In the genomic region with DNA sequence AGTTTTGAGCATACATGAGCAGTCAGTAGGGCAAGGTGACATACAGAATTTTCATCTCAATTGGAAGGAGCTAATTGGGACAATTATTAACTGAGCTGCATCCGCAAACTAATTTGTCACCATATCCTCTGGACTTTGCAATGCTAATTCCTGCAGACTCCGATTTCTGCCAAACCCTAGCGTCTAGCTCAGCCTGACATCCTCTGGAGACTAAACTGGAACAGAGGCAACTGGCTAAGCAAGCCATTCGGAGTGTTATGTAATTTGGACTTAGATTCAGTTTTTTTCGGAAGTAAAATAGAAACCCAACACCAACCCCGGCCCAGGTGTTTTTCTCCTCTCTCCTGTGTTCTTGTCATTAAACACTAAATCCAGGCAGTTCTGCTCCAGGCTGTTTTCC, we compare ENCODE assay signal across 10 mouse cellular contexts.
DNase-seq lines count a peak whose midpoint lies in the region; ATAC-seq lines count a peak whose summit lies in the region.
"Had no signal": no experiment of that assay in that cellular context is flagged by ENCODE, and none has a peak within 500 bp of the region (broad histone marks: within the 10 kb centered on the region; RNA-seq: fewer than 3 reads in every experiment).

No protein-coding gene starts in this region.

- H3K36me3 ChIP-seq in embryonic facial prominence, embryonic 14.5 days (ENCODE audit: control insufficient read depth, insufficient read depth, low read length): no peaks in the 10 kb centered on the region
- H3K36me3 ChIP-seq: embryonic facial prominence, embryonic 15.5 days; heart, embryonic 13.5 days had no signal

- WGBS in embryonic facial prominence, embryonic 14.5 days: 30% methylated on average over 6 of the region's 6 CpGs

- ATAC-seq in frontal cortex, adult (ENCODE audit: low TSS enrichment): peak; percentile 76
- 0 out of 2 replicates have a peak, but pooled peaks have one; percentile 15 for ATAC-seq in embryonic facial prominence, embryonic 14.5 days (ENCODE audit: low read depth)
- ATAC-seq in megakaryocyte, adult 5-6 weeks (ENCODE audit: poor library complexity, severe bottlenecking): no peak

- no peak overlapping the region for H3K27ac ChIP-seq in embryonic facial prominence, embryonic 14.5 days (replicated peaks; ENCODE audit: low read depth, low read length)
- H3K27ac ChIP-seq: embryonic facial prominence, embryonic 15.5 days; heart, embryonic 13.5 days had no signal

- no peaks in the 10 kb centered on the region for H3K4me1 ChIP-seq in embryonic facial prominence, embryonic 14.5 days (ENCODE audit: control insufficient read depth, insufficient read depth, low read length)
- H3K4me1 ChIP-seq: embryonic facial prominence, embryonic 15.5 days had no signal

- no peaks in the 10 kb centered on the region for H3K27me3 ChIP-seq in embryonic facial prominence, embryonic 14.5 days (replicated peaks; ENCODE audit: control insufficient read depth, insufficient read depth, low read length)
- H3K27me3 ChIP-seq: embryonic facial prominence, embryonic 15.5 days; heart, embryonic 13.5 days had no signal

- no peak for DNase-seq in frontal cortex, postnatal 14 days (ENCODE audit: low spot score in 2 of 2)
- peak; percentile 68 for DNase-seq in Muller cell, postnatal 12 days (ENCODE audit: inconsistent ontology term)
- peak; percentile 63 for DNase-seq in embryonic facial prominence, embryonic 14.5 days (ENCODE audit: low spot score)
- DNase-seq in kidney, adult 8-10 months: peak; percentile 59 to 78
- DNase-seq in urinary bladder, adult 18-20 months (ENCODE audit: low spot score in 2 of 2): no peak
- DNase-seq: cerebellum, adult 11 months had no signal

- no peak overlapping the region for H3K4me3 ChIP-seq in embryonic facial prominence, embryonic 14.5 days (ENCODE audit: low read depth, low read length)
- H3K4me3 ChIP-seq: embryonic facial prominence, embryonic 15.5 days; heart, embryonic 13.5 days had no signal

- no peaks in the 10 kb centered on the region for H3K9me3 ChIP-seq in embryonic facial prominence, embryonic 14.5 days (ENCODE audit: control insufficient read depth, low read length)
- H3K9me3 ChIP-seq: embryonic facial prominence, embryonic 15.5 days; heart, embryonic 13.5 days had no signal

- H3K9ac ChIP-seq in embryonic facial prominence, embryonic 14.5 days (ENCODE audit: low read depth, low read length): no peak overlapping the region
- H3K9ac ChIP-seq: embryonic facial prominence, embryonic 15.5 days; heart, embryonic 13.5 days had no signal

- no peak overlapping the region for H3K4me2 ChIP-seq in embryonic facial prominence, embryonic 14.5 days (ENCODE audit: low read depth, low read length)
- H3K4me2 ChIP-seq: embryonic facial prominence, embryonic 15.5 days; heart, embryonic 13.5 days had no signal

Comparison
In these comparisons a context has a peak if more than half of its experiments do, and no peak if none do; other contexts are left out.
1. DNase-seq: peak in Muller cell, postnatal 12 days (single experiment), embryonic facial prominence, embryonic 14.5 days (single experiment) and kidney, adult 8-10 months (2 of 2); none in frontal cortex, postnatal 14 days (0 of 2) and urinary bladder, adult 18-20 months (0 of 2).